Mouse (Mus musculus): ENCODE measurements around the gene Thsd7a. TPM values are rescaled to one million over a fixed set of nuclear protein-coding genes. Genes with fewer than 3 reads are reported as not detected.

The Thsd7a gene
- polyA plus RNA-seq, 1 experiment from 2014 or later: 3.4 TPM

GRCm38 (mm10) chr6:12560500-12560899 lies 188.7 kb downstream of the Thsd7a start:
- no peak overlapping the region for H3K4me2 ChIP-seq
- no peaks in the 10 kb centered on the region for H3K27me3 ChIP-seq (replicated peaks)
- H3K9ac ChIP-seq: no peak overlapping the region
- 86% methylated on average over 2 of the region's 2 CpGs for WGBS
- no peaks in the 10 kb centered on the region for H3K4me1 ChIP-seq (replicated peaks)
- H3K4me3 ChIP-seq: no peak overlapping the region
- H3K36me3 ChIP-seq: no peaks in the 10 kb centered on the region
- no peaks in the 10 kb centered on the region for H3K9me3 ChIP-seq (replicated peaks)
- H3K27ac ChIP-seq (ENCODE audit: poor library complexity, severe bottlenecking): no peak overlapping the region
- ATAC-seq (ENCODE audit: insufficient number of reproducible peaks, low FRiP score): no peak

DNA sequence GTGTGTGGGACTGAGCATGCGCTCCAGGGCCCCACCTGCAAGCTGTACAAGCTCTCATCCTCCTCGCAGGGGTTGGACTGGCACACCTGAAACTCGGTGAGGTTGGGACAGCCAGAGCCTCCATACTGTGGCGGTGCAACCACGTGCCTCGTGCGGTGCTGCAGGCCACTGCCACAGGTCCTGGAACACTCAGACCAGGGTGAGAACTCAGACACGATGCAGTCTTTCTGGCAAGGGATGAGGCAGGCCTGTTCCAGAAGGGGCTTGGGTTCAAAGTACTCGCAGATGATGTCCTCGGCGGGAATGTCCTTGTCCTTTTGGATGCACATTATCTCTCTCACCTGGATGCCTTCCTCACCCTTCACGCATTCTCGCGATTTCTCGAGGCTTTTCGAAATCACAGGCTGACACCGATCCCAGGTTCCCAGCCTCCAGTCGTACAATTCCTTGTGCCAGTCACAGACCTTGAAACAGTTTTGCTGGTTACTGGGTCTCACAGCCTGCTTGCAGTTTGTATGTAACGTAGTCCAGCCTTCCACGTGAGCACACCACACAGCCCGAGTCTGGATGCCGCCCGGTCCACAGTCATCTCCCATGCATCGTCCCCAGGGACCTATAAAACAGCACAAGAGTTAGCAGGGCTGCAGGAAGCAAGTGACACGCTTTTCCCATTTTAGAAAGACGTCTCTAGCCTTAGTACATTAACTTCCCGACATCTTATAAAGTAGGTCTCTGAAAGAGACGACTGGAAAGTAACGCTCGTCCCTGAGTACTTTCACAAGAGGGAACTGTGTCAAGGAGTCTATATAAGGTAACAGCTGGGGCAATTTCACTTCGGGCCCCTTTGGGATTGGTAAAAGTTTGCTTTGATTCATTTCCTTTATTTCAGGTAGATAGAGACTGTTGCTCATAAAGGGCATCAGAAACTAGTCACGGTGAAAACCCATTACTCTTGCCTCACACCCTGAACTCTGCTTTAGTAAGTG lies 193.8 kb downstream of the Thsd7a start:
- Histone ChIP-seq H3K4me2 (no peak overlapping the region), H3K27me3 (replicated peaks) (no peaks in the 10 kb centered on the region), H3K36me3 (no peaks in the 10 kb centered on the region), H3K27ac (ENCODE audit: poor library complexity, severe bottlenecking) (no peak overlapping the region), H3K4me1 (replicated peaks) (no peaks in the 10 kb centered on the region), H3K9me3 (replicated peaks) (no peaks in the 10 kb centered on the region), H3K9ac (no peak overlapping the region), H3K4me3 (no peak overlapping the region)
- no peak for ATAC-seq (ENCODE audit: insufficient number of reproducible peaks, low FRiP score)
- 81% methylated on average over 32 of the region's 32 CpGs for WGBS

DNA sequence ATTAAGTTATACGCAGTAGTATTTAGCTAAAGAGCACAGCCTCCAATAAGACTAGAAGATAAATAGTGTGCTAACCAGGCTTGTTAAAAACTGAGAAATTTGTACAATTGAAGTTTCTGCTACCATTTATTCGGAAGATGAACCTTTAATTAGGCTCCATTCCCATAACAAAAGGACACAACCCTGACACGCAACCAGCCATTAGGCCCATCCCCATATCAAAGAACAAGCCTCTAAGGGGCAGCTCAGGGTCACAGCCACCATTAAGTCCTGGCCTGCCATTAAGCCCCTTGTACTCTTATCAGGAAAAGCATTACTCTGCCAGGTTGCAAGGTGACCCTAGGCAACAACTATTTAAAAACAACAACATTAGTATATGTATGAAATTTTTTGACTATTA lies 198.0 kb downstream of the Thsd7a start:
- Histone ChIP-seq H3K4me2 (no peak overlapping the region), H3K9me3 (replicated peaks) (no peaks in the 10 kb centered on the region), H3K36me3 (no peaks in the 10 kb centered on the region), H3K4me3 (no peak overlapping the region), H3K9ac (no peak overlapping the region), H3K27ac (ENCODE audit: poor library complexity, severe bottlenecking) (no peak overlapping the region), H3K27me3 (replicated peaks) (no peaks in the 10 kb centered on the region), H3K4me1 (replicated peaks) (no peaks in the 10 kb centered on the region)
- no peak for ATAC-seq (ENCODE audit: insufficient number of reproducible peaks, low FRiP score)
- WGBS: 77% methylated on average over 3 of the region's 3 CpGs

GRCm38 (mm10) chr6:12550054-12550655 lies 199.1 kb downstream of the Thsd7a start:
- Histone ChIP-seq H3K9ac (no peak overlapping the region), H3K27me3 (replicated peaks) (no peaks in the 10 kb centered on the region), H3K36me3 (no peaks in the 10 kb centered on the region), H3K9me3 (replicated peaks) (no peaks in the 10 kb centered on the region), H3K27ac (ENCODE audit: poor library complexity, severe bottlenecking) (no peak overlapping the region), H3K4me3 (no peak overlapping the region), H3K4me1 (replicated peaks) (no peaks in the 10 kb centered on the region), H3K4me2 (no peak overlapping the region)
- 66% methylated on average over 4 of the region's 4 CpGs for WGBS
- no peak for ATAC-seq (ENCODE audit: insufficient number of reproducible peaks, low FRiP score)

DNA sequence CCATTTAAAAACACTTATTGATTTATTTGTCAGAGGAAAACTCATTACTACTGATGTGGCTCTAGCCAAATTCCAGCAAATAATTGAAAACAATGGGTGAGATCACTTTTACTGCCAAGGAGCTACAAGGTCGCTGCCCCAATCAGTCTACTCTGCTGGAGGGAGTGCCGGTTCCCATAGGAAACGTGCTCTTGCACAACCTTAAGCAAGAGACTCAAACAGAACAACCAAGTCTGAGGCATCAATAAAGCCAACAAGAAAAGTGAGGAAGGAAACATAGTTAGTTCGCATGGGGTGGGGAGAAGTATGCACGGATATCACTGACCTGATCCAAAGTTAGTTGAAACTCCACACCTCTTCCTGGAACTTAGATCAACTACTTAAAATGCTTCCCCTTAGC lies 205.1 kb downstream of the Thsd7a start:
- Histone ChIP-seq H3K4me2 (no peak overlapping the region), H3K4me1 (replicated peaks) (no peaks in the 10 kb centered on the region), H3K9ac (no peak overlapping the region), H3K4me3 (no peak overlapping the region), H3K27ac (ENCODE audit: poor library complexity, severe bottlenecking) (no peak overlapping the region), H3K27me3 (replicated peaks) (no peaks in the 10 kb centered on the region), H3K36me3 (no peaks in the 10 kb centered on the region), H3K9me3 (replicated peaks) (no peaks in the 10 kb centered on the region)
- ATAC-seq (ENCODE audit: insufficient number of reproducible peaks, low FRiP score): no peak
- 56% methylated on average over 5 of the region's 5 CpGs for WGBS

- Histone ChIP-seq H3K4me2 (no peak overlapping the region), H3K36me3 (no peaks in the 10 kb centered on the region), H3K4me1 (replicated peaks) (no peaks in the 10 kb centered on the region), H3K9ac (no peak overlapping the region), H3K4me3 (no peak overlapping the region), H3K27me3 (replicated peaks) (no peaks in the 10 kb centered on the region), H3K27ac (ENCODE audit: poor library complexity, severe bottlenecking) (no peak overlapping the region), H3K9me3 (replicated peaks) (no peaks in the 10 kb centered on the region)
- no peak for ATAC-seq (ENCODE audit: insufficient number of reproducible peaks, low FRiP score)
- WGBS: 64% methylated on average over 3 of the region's 3 CpGs
Measured at GRCm38 (mm10) chr6:12542496-12542895, 206.7 kb downstream of the Thsd7a start.

GRCm38 (mm10) chr6:12519121-12519520 lies 230.1 kb downstream of the Thsd7a start:
- Histone ChIP-seq H3K27me3 (replicated peaks) (no peaks in the 10 kb centered on the region), H3K9ac (no peak overlapping the region), H3K36me3 (no peaks in the 10 kb centered on the region), H3K9me3 (replicated peaks) (no peaks in the 10 kb centered on the region), H3K4me3 (no peak overlapping the region), H3K4me1 (replicated peaks) (no peaks in the 10 kb centered on the region), H3K27ac (ENCODE audit: poor library complexity, severe bottlenecking) (no peak overlapping the region), H3K4me2 (no peak overlapping the region)
- no peak for ATAC-seq (ENCODE audit: insufficient number of reproducible peaks, low FRiP score)

- Histone ChIP-seq H3K27me3 (replicated peaks) (no peaks in the 10 kb centered on the region), H3K9me3 (replicated peaks) (no peaks in the 10 kb centered on the region), H3K4me1 (replicated peaks) (no peaks in the 10 kb centered on the region), H3K36me3 (no peaks in the 10 kb centered on the region), H3K4me2 (no peak overlapping the region), H3K9ac (no peak overlapping the region), H3K4me3 (no peak overlapping the region), H3K27ac (ENCODE audit: poor library complexity, severe bottlenecking) (no peak overlapping the region)
- WGBS: 85% methylated on average over 9 of the region's 9 CpGs
- ATAC-seq (ENCODE audit: insufficient number of reproducible peaks, low FRiP score): no peak
Measured at GRCm38 (mm10) chr6:12518283-12518903, 230.8 kb downstream of the Thsd7a start.

DNA sequence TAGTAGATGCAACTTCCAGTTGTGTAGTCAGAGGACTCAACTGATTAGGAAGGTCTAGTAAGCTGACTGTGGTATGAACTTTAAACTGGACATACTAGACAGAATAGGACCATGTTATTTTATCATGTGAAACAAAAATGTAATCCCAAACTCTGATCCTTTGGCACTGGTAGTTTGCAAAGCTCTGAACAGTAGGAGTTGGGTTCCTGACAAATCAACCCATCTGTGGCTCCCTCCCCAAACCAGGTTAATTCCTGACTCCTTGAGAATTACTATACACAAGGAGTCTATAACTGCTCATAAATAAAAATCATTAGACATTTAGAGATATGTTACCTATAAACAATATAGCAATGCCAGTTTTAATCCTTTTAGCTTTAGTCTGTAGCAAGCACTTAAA lies 231.5 kb downstream of the Thsd7a start:
- Histone ChIP-seq H3K27me3 (replicated peaks) (no peaks in the 10 kb centered on the region), H3K9ac (no peak overlapping the region), H3K4me2 (no peak overlapping the region), H3K4me3 (no peak overlapping the region), H3K9me3 (replicated peaks) (no peaks in the 10 kb centered on the region), H3K27ac (ENCODE audit: poor library complexity, severe bottlenecking) (no peak overlapping the region), H3K36me3 (no peaks in the 10 kb centered on the region), H3K4me1 (replicated peaks) (no peaks in the 10 kb centered on the region)
- no peak for ATAC-seq (ENCODE audit: insufficient number of reproducible peaks, low FRiP score)

DNA sequence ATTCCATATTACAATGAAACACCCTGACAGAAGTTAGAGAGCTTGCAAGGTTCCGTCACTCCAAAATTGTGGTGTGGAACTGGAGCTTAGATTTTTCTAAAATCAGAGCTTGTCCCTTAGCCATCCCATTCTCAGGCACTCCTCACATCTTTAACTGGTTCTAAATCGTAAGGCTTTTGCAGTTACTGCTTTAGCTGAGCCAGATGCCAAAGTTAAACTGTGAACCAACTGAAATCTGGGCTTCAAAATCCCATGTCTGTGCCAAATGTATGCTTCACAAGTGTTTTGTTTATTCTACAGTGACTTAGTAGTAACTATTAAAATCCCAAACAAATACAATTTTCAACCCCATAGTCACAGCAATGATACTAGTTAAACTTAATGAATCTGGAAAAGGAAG lies 242.3 kb downstream of the Thsd7a start:
- Histone ChIP-seq H3K9ac (no peak overlapping the region), H3K9me3 (replicated peaks) (no peaks in the 10 kb centered on the region), H3K4me3 (no peak overlapping the region), H3K27ac (ENCODE audit: poor library complexity, severe bottlenecking) (no peak overlapping the region), H3K27me3 (replicated peaks) (no peaks in the 10 kb centered on the region), H3K4me1 (replicated peaks) (no peaks in the 10 kb centered on the region), H3K4me2 (no peak overlapping the region), H3K36me3 (no peaks in the 10 kb centered on the region)
- 81% methylated on average over 2 of the region's 2 CpGs for WGBS
- no peak for ATAC-seq (ENCODE audit: insufficient number of reproducible peaks, low FRiP score)

- Histone ChIP-seq H3K4me1 (replicated peaks) (no peaks in the 10 kb centered on the region), H3K4me3 (no peak overlapping the region), H3K36me3 (no peaks in the 10 kb centered on the region), H3K9ac (no peak overlapping the region), H3K9me3 (replicated peaks) (no peaks in the 10 kb centered on the region), H3K27ac (ENCODE audit: poor library complexity, severe bottlenecking) (no peak overlapping the region), H3K4me2 (no peak overlapping the region), H3K27me3 (replicated peaks) (no peaks in the 10 kb centered on the region)
- 75% methylated on average over 7 of the region's 7 CpGs for WGBS
- no peak for ATAC-seq (ENCODE audit: insufficient number of reproducible peaks, low FRiP score)
Measured at GRCm38 (mm10) chr6:12503867-12504266, 245.3 kb downstream of the Thsd7a start.
